9 mouse cellular contexts compared by ENCODE assay signal in genomic region chr17:34349429-34349828, GRCm38 (mm10). TPM values are rescaled to one million over a fixed set of nuclear protein-coding genes. Genes with fewer than 3 reads are reported as not detected.
DNase-seq lines count a peak whose midpoint lies in the region; ATAC-seq and TF ChIP-seq lines count a peak whose summit lies in the region.
"Had no signal": no experiment of that assay in that cellular context is flagged by ENCODE, and none has a peak within 500 bp of the region (broad histone marks: within the 10 kb centered on the region; RNA-seq: fewer than 3 reads in every experiment).

No protein-coding gene starts in this region.

- H3K4me2 ChIP-seq in kidney, embryonic 16.5 days (replicated peaks; ENCODE audit: low read depth, low read length), result no peak overlapping the region
- H3K4me2 ChIP-seq in embryonic facial prominence, embryonic 11.5 days (ENCODE audit: low read depth, low read length), result no peak overlapping the region
- no peak overlapping the region for H3K4me2 ChIP-seq in limb, embryonic 14.5 days (replicated peaks; ENCODE audit: low read depth, low read length, severe bottlenecking)

- TF ChIP-seq POLR2A in limb, embryonic 14.5 days (IDR thresholded peaks at IDR 0.05; ENCODE audit: borderline replicate concordance, extremely low read depth, insufficient read depth, insufficient read length), result no peak

- no peaks in the 10 kb centered on the region for H3K4me1 ChIP-seq in kidney, embryonic 16.5 days (ENCODE audit: insufficient read depth, low read length)
- no peaks in the 10 kb centered on the region for H3K4me1 ChIP-seq in embryonic facial prominence, embryonic 11.5 days (ENCODE audit: control insufficient read depth, insufficient read depth, low read length)
- no peaks in the 10 kb centered on the region for H3K4me1 ChIP-seq in limb, embryonic 14.5 days (ENCODE audit: control insufficient read depth, insufficient read depth, low read length)

- H3K36me3 ChIP-seq in kidney, embryonic 16.5 days (ENCODE audit: insufficient read depth, low read length), result no peaks in the 10 kb centered on the region
- no peaks in the 10 kb centered on the region for H3K36me3 ChIP-seq in embryonic facial prominence, embryonic 11.5 days (replicated peaks; ENCODE audit: control insufficient read depth, insufficient read depth, low read depth, low read length)
- no peaks in the 10 kb centered on the region for H3K36me3 ChIP-seq in limb, embryonic 14.5 days (ENCODE audit: control insufficient read depth, insufficient read depth, low read length)

- peak; percentile 76 for DNase-seq in kidney, adult 18-20 months
- DNase-seq in adrenal gland, postnatal 36 days, result peak; percentile 68 to 72
- peak; percentile 91 for DNase-seq in embryonic facial prominence, embryonic 11.5 days (ENCODE audit: low spot score)
- peak; percentile 29 to 82 for DNase-seq in kidney, adult 8-10 months
- DNase-seq in limb, embryonic 14.5 days (ENCODE audit: low spot score), result peak; percentile 65
- DNase-seq in ovary, postnatal 36 days (ENCODE audit: low spot score), result peak; percentile 41
- peak; percentile 68 to 89 for DNase-seq in thymus, postnatal 10 days (ENCODE audit: low spot score in 2 of 2)

- 0 out of 2 replicates have a peak, but pooled peaks cover 3% of the 10 kb centered on the region for H3K27me3 ChIP-seq in kidney, embryonic 16.5 days (ENCODE audit: insufficient read depth, low read length)
- no peaks in the 10 kb centered on the region for H3K27me3 ChIP-seq in embryonic facial prominence, embryonic 11.5 days (ENCODE audit: control insufficient read depth, insufficient read depth, low read length)
- no peaks in the 10 kb centered on the region for H3K27me3 ChIP-seq in limb, embryonic 14.5 days (ENCODE audit: control insufficient read depth, insufficient read depth, low read length)

- H3K4me3 ChIP-seq in kidney, embryonic 16.5 days (ENCODE audit: low read length), result no peak overlapping the region
- H3K4me3 ChIP-seq in embryonic facial prominence, embryonic 11.5 days (ENCODE audit: low read depth, low read length), result no peak overlapping the region
- H3K4me3 ChIP-seq in limb, embryonic 14.5 days (replicated peaks; ENCODE audit: low read length), result no peak overlapping the region

- ATAC-seq in kidney, embryonic 16.5 days (ENCODE audit: low FRiP score, low TSS enrichment), result no peak
- ATAC-seq in embryonic facial prominence, embryonic 11.5 days (replicated peaks; ENCODE audit: insufficient number of reproducible peaks, low FRiP score, low TSS enrichment, low read depth), result no peak
- ATAC-seq in limb, embryonic 14.5 days (ENCODE audit: low FRiP score, low read depth), result no peak

- H3K9ac ChIP-seq in kidney, embryonic 16.5 days (replicated peaks; ENCODE audit: low read length), result no peak overlapping the region
- no peak overlapping the region for H3K9ac ChIP-seq in embryonic facial prominence, embryonic 11.5 days (replicated peaks; ENCODE audit: low read length)
- H3K9ac ChIP-seq in limb, embryonic 14.5 days (ENCODE audit: low read depth, low read length, severe bottlenecking), result no peak overlapping the region

- no peaks in the 10 kb centered on the region for H3K9me3 ChIP-seq in kidney, embryonic 16.5 days (ENCODE audit: low read length)
- H3K9me3 ChIP-seq in embryonic facial prominence, embryonic 11.5 days (replicated peaks; ENCODE audit: control insufficient read depth, low read length), result no peaks in the 10 kb centered on the region
- no peaks in the 10 kb centered on the region for H3K9me3 ChIP-seq in limb, embryonic 14.5 days (ENCODE audit: control insufficient read depth, low read length)

- no peak overlapping the region for H3K27ac ChIP-seq in kidney, embryonic 16.5 days (ENCODE audit: low read length)
- no peak overlapping the region for H3K27ac ChIP-seq in embryonic facial prominence, embryonic 11.5 days (replicated peaks; ENCODE audit: low read depth, low read length)
- no peak overlapping the region for H3K27ac ChIP-seq in limb, embryonic 14.5 days (replicated peaks; ENCODE audit: low read depth, low read length)

- WGBS in kidney, embryonic 16.5 days, result 1% methylated on average over 4 of the region's 4 CpGs
- WGBS in embryonic facial prominence, embryonic 11.5 days, result 3% methylated on average over 4 of the region's 4 CpGs
- WGBS in limb, embryonic 14.5 days, result 7% methylated on average over 4 of the region's 4 CpGs

RNA-seq across cellular contexts. Expression of gene Btnl2, which starts 5.2 kb away (rescaled TPM):
- not detected in 2 replicates for polyA plus RNA-seq in kidney, embryonic 16.5 days (2015; fragmentation: Nextera tagmentation; extraction: Ambion mirVana)
- under 1 TPM; 0.23 to 0.30 TPM for total RNA-seq in adrenal gland, postnatal 36 days (2021)
- polyA plus RNA-seq in embryonic facial prominence, embryonic 11.5 days (2014; fragmentation: Nextera tagmentation; extraction: Ambion mirVana), result 0.08 TPM in 1 of 2 replicates, not detected in the other
- 0.14 TPM in 2 replicates for polyA plus RNA-seq in limb, embryonic 14.5 days (2012; rRNA removed)
- polyA plus RNA-seq in limb, embryonic 14.5 days (2014; fragmentation: Nextera tagmentation; extraction: Ambion mirVana), result 0.07 and 0.11 TPM in 2 replicates

RNA-seq across cellular contexts. Expression of gene H2-Eb2, which starts 24.0 kb away (rescaled TPM):
- 0.04 TPM in 1 of 2 replicates, not detected in the other for polyA plus RNA-seq in kidney, embryonic 16.5 days (2015; fragmentation: Nextera tagmentation; extraction: Ambion mirVana)
- total RNA-seq in adrenal gland, postnatal 36 days (2021), result not detected
- not detected in 2 replicates for polyA plus RNA-seq in embryonic facial prominence, embryonic 11.5 days (2014; fragmentation: Nextera tagmentation; extraction: Ambion mirVana)
- polyA plus RNA-seq in limb, embryonic 14.5 days (2012; rRNA removed), result not detected in 2 replicates
- polyA plus RNA-seq in limb, embryonic 14.5 days (2014; fragmentation: Nextera tagmentation; extraction: Ambion mirVana), result not detected in 2 replicates
- polyA plus RNA-seq: stomach, embryonic 16.5 days had no signal

RNA-seq across cellular contexts. Expression of gene Btnl1, which starts 27.5 kb away (rescaled TPM):
- not detected in 2 replicates for polyA plus RNA-seq in kidney, embryonic 16.5 days (2015; fragmentation: Nextera tagmentation; extraction: Ambion mirVana)
- total RNA-seq in adrenal gland, postnatal 36 days (2021), result not detected
- polyA plus RNA-seq in embryonic facial prominence, embryonic 11.5 days (2014; fragmentation: Nextera tagmentation; extraction: Ambion mirVana), result not detected in 2 replicates
- polyA plus RNA-seq in limb, embryonic 14.5 days (2012; rRNA removed), result not detected in 2 replicates
- not detected in 2 replicates for polyA plus RNA-seq in limb, embryonic 14.5 days (2014; fragmentation: Nextera tagmentation; extraction: Ambion mirVana)

RNA-seq across cellular contexts. Expression of gene H2-Eb1, which starts 43.8 kb away (rescaled TPM):
- polyA plus RNA-seq in kidney, embryonic 16.5 days (2015; fragmentation: Nextera tagmentation; extraction: Ambion mirVana), result 7.8 and 8.4 TPM in 2 replicates
- 10 to 100 TPM; 52.3 to 94.3 TPM for total RNA-seq in adrenal gland, postnatal 36 days (2021)
- polyA plus RNA-seq in embryonic facial prominence, embryonic 11.5 days (2014; fragmentation: Nextera tagmentation; extraction: Ambion mirVana), result 1.2 and 1.5 TPM in 2 replicates
- 1.6 and 2.4 TPM in 2 replicates for polyA plus RNA-seq in limb, embryonic 14.5 days (2012; rRNA removed)
- 3.4 and 4.6 TPM in 2 replicates for polyA plus RNA-seq in limb, embryonic 14.5 days (2014; fragmentation: Nextera tagmentation; extraction: Ambion mirVana)

RNA-seq across cellular contexts. Expression of gene BC051142, which starts 49.2 kb away (rescaled TPM):
- 0.23 and 0.74 TPM in 2 replicates for polyA plus RNA-seq in kidney, embryonic 16.5 days (2015; fragmentation: Nextera tagmentation; extraction: Ambion mirVana)
- total RNA-seq in adrenal gland, postnatal 36 days (2021), result 1 to 10 TPM; 1.2 to 1.8 TPM
- 0.39 and 0.72 TPM in 2 replicates for polyA plus RNA-seq in embryonic facial prominence, embryonic 11.5 days (2014; fragmentation: Nextera tagmentation; extraction: Ambion mirVana)
- polyA plus RNA-seq in limb, embryonic 14.5 days (2012; rRNA removed), result 1.4 and 1.5 TPM in 2 replicates
- 0.19 and 0.85 TPM in 2 replicates for polyA plus RNA-seq in limb, embryonic 14.5 days (2014; fragmentation: Nextera tagmentation; extraction: Ambion mirVana)

Comparison
In these comparisons a context has a peak if more than half of its experiments do, and no peak if none do; other contexts are left out.
1. DNase-seq: peak in every context shown above with its lines; median percentile 91 in embryonic facial prominence, embryonic 11.5 days; 78 in thymus, postnatal 10 days; 76 in kidney, adult 18-20 months; 70 in adrenal gland, postnatal 36 days; 65 in limb, embryonic 14.5 days; 56 in kidney, adult 8-10 months; 41 in ovary, postnatal 36 days.